Mouse (Mus musculus) G1E (cell line): ENCODE data around the gene Klrb1.
"Not testable (repeated sequence)": the region's sequence is repeated elsewhere in the genome, so short reads cannot be mapped to it uniquely, and the experiment has no call there.

Experiments
- CTCF ChIP-seq: IDR thresholded peaks from 2 replicates; pipeline ENCODE4 v1.5.1; 2012; ENCODE audit warnings: low read depth, low read length, inconsistent platforms, mixed read lengths
- GATA1 ChIP-seq: IDR thresholded peaks from 2 replicates; pipeline ENCODE4 v1.6.1; 2012; ENCODE audit warnings: borderline replicate concordance, low read length, inconsistent platforms, mixed read lengths
- POLR2AphosphoS5 ChIP-seq: IDR thresholded peaks from 2 replicates; pipeline ENCODE4 v1.6.1; 2012; ENCODE audit warnings: low read depth, low read length, inconsistent platforms; ENCODE audit not compliant: insufficient replicate concordance

DNA sequence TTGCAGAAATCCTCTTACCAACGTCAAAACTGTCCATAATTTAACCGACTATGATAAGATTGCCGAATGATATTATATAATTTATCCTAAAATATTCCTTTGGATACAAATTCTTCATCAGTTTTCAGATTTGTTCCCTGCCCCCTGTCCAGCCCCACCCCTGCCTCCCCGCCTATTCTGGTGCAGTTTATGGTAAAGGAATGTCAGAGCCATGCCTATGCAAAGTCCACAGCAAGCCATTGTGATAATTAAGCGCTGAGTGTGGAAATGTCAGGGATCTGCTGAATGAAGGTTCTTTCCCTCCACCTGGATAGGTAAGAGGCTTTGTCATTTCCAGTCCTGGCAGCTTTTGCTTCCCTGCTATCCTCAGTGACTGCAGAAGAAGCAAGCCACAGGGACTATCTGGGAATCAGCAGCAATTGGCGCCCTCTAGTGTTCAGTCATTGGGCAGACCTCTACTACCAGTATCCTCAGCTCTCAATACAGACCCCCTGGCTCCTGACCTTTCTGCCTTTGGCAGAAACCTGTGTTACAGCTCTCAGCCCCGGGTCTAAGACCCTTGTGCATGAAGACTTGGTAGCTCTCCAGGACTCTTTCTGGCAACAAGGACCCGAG is 30.9 kb upstream of the Klrb1 start:
- TF ChIP-seq POLR2AphosphoS5, CTCF, GATA1: not testable (repeated sequence)
